Mouse (Mus musculus): ENCODE data around the gene Arhgap23.

- TF ChIP-seq CTCF (conservative IDR thresholded peaks at IDR 0.05 in 1 of 2, IDR thresholded peaks at IDR 0.05 in 1 of 2; ENCODE audit: low read depth in 2 of 2, low read length in 2 of 2) (no peak), EP300 (IDR thresholded peaks at IDR 0.05; ENCODE audit: low read length) (no peak), MEF2A (IDR thresholded peaks at IDR 0.05; ENCODE audit: borderline replicate concordance, low read depth, low read length) (no peak), POLR2A (IDR thresholded peaks at IDR 0.05; ENCODE audit: low read depth, low read length) (no peak), USF2 (conservative IDR thresholded peaks at IDR 0.05; ENCODE audit: low read depth, low read length) (no peak), USF1 (IDR thresholded peaks at IDR 0.05; ENCODE audit: low read depth, low read length) (no peak), SIN3A (IDR thresholded peaks at IDR 0.05; ENCODE audit: low read length) (no peak), CHD1 (IDR thresholded peaks at IDR 0.05; ENCODE audit: low read depth, low read length) (no peak), E2F4 (IDR thresholded peaks at IDR 0.05; ENCODE audit: insufficient replicate concordance, low read depth, low read length) (no peak), MAFK (IDR thresholded peaks at IDR 0.05; ENCODE audit: insufficient replicate concordance, low read length) (no peak), ELF1 (IDR thresholded peaks at IDR 0.05; ENCODE audit: low read depth, low read length) (no peak)
These were observed 2.5 kb upstream of the Arhgap23 start for GRCm38 (mm10) chr11:97412808-97413347.
